Mouse (Mus musculus): ENCODE measurements around the gene Cmss1. TPM values are rescaled to one million over a fixed set of nuclear protein-coding genes. Genes with fewer than 3 reads are reported as not detected.

Gene Cmss1
- polyA plus RNA-seq, 1 experiment from 2014 or later = 36.8 TPM

DNA sequence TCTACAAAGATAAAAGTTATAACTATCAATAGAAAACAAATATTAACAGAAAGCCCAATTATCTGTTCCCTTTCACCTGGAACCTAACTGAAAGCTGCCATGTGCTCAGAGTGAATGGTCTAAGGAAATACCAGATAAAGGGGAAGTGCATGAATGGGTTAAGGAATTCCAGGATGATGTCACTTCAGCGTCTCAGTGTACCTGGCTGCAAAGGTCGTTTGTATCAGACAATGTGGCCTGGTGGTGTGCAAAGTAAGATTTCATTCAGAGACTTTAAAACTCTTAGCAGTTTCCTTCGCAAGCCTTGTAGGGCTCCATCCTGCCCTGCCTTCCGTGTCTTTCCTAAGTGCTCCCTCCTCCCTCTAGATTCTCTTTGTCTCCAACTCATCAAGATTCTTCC is 173.5 kb downstream of the Cmss1 start:
- no peak overlapping the region for H3K9ac ChIP-seq (replicated peaks)
- no peak overlapping the region for H3K27ac ChIP-seq
- WGBS = 80% methylated on average over 4 of the region's 4 CpGs
- H3K27me3 ChIP-seq = no peaks in the 10 kb centered on the region
- H3K4me3 ChIP-seq (replicated peaks) = no peak overlapping the region
- no peak for ATAC-seq
- H3K4me2 ChIP-seq (replicated peaks) = no peak overlapping the region
- H3K4me1 ChIP-seq (replicated peaks) = no peaks in the 10 kb centered on the region
- no peaks in the 10 kb centered on the region for H3K36me3 ChIP-seq
- H3K9me3 ChIP-seq = no peaks in the 10 kb centered on the region

- no peak overlapping the region for H3K4me3 ChIP-seq (replicated peaks)
- no peaks in the 10 kb centered on the region for H3K9me3 ChIP-seq
- no peak for ATAC-seq
- H3K27me3 ChIP-seq = no peaks in the 10 kb centered on the region
- no peak overlapping the region for H3K4me2 ChIP-seq (replicated peaks)
- no peak overlapping the region for H3K27ac ChIP-seq
- no peaks in the 10 kb centered on the region for H3K36me3 ChIP-seq
- H3K9ac ChIP-seq (replicated peaks) = no peak overlapping the region
- WGBS = 96% methylated on average over 3 of the region's 3 CpGs
- H3K4me1 ChIP-seq (replicated peaks) = no peaks in the 10 kb centered on the region
Measured at GRCm38 (mm10) chr16:57431294-57431693, 175.4 kb downstream of the Cmss1 start.

DNA sequence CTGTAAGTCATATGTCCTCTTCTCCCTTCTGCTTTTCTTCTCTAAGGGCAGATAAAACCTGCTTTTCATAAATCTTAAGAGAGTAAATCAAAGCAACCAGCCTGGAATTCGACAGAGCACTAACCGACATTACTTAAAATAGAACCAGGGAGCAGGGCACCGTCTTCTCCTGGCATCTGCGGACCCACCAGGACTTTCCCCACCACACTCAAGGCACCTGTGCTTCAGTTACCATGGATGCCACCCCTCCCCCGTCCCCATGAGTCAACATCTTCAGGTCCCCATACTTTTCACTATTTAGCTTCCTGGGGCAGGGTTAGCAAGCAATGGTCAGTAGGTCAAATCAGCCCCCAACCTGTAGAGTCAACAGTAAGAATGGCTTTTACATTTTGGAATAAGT is 177.7 kb downstream of the Cmss1 start:
- Histone ChIP-seq H3K4me1 (replicated peaks) (no peaks in the 10 kb centered on the region), H3K27me3 (no peaks in the 10 kb centered on the region), H3K27ac (no peak overlapping the region), H3K4me2 (replicated peaks) (no peak overlapping the region), H3K36me3 (no peaks in the 10 kb centered on the region), H3K9me3 (no peaks in the 10 kb centered on the region), H3K9ac (replicated peaks) (no peak overlapping the region), H3K4me3 (replicated peaks) (no peak overlapping the region)
- no peak for ATAC-seq
- 97% methylated on average over 5 of the region's 5 CpGs for WGBS

DNA sequence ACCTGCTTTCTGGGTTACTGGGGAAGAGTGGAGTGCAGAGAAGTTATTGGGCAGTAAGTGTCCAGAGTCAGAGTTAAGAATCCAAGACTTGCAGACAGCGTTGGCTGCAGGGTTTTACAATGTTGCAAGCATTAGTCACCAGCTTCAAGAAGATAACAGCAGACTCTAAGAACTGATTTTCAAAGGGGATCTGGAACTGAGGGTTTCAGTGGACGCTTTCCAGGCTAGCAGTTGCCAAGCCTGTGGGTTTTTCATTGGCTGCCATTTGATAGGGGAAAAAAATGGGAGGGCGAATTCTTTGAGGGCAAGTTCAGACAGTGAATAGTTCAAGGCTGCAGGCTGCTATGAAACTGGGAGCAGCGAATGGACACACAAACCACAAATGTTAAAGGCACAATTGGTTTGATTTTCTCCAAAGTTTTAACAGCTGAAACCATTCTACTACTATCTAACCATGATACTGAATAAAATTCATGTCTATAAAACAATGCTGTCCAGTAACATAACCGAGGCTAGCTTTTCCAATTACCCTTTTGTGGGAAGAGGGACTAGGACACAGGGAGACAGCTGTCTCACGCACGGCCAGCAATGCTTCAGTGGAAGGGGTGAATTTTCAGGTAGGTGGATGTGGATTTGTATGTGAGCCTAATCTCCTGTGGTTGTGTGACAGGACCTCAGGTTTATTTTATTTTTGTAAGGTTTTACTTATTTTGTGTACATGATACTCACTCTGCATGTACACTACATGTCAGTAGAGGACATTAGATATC is 179.0 kb downstream of the Cmss1 start:
- 89% methylated on average over 7 of the region's 7 CpGs for WGBS

DNA sequence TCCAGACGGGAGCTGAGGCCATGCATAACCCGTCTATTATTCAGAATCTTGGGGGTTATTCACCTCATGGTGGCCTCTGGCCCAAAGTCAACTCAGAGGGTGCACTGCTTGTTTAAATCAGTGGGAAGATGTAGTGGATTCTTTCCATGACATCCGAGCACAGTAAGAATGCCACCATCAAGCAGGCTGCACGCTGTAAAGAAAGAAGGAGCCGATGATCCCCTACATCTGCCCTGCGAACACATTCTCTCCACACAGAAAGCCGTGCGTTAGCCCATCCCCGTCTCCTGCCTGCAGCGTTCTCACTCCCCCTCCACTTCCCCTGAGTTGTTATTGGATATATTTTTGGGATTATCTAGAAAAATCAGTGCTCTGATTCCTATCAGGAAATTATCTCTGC is 180.0 kb downstream of the Cmss1 start:
- Histone ChIP-seq H3K4me1 (replicated peaks) (no peaks in the 10 kb centered on the region), H3K36me3 (no peaks in the 10 kb centered on the region), H3K4me2 (replicated peaks) (no peak overlapping the region), H3K27ac (no peak overlapping the region), H3K4me3 (replicated peaks) (no peak overlapping the region), H3K9me3 (no peaks in the 10 kb centered on the region), H3K9ac (replicated peaks) (no peak overlapping the region), H3K27me3 (no peaks in the 10 kb centered on the region)
- no peak for ATAC-seq
- WGBS = 83% methylated on average over 10 of the region's 10 CpGs

More for the DNA sequence above, 179.0 kb downstream of the Cmss1 start:
- Histone ChIP-seq H3K27ac (no peak overlapping the region), H3K4me2 (replicated peaks) (no peak overlapping the region), H3K4me1 (replicated peaks) (no peaks in the 10 kb centered on the region), H3K27me3 (no peaks in the 10 kb centered on the region), H3K9ac (replicated peaks) (no peak overlapping the region), H3K4me3 (replicated peaks) (no peak overlapping the region), H3K9me3 (no peaks in the 10 kb centered on the region), H3K36me3 (no peaks in the 10 kb centered on the region)
- no peak for ATAC-seq

- Histone ChIP-seq H3K4me2 (replicated peaks) (no peak overlapping the region), H3K9ac (replicated peaks) (no peak overlapping the region), H3K27ac (no peak overlapping the region), H3K4me1 (replicated peaks) (no peaks in the 10 kb centered on the region), H3K4me3 (replicated peaks) (no peak overlapping the region), H3K36me3 (no peaks in the 10 kb centered on the region), H3K9me3 (no peaks in the 10 kb centered on the region), H3K27me3 (no peaks in the 10 kb centered on the region)
- ATAC-seq = no peak
- 56% methylated on average over 6 of the region's 6 CpGs for WGBS
Measured at GRCm38 (mm10) chr16:57423001-57423800, 183.5 kb downstream of the Cmss1 start.

- no peaks in the 10 kb centered on the region for H3K27me3 ChIP-seq
- H3K4me3 ChIP-seq (replicated peaks) = no peak overlapping the region
- H3K4me1 ChIP-seq (replicated peaks) = no peaks in the 10 kb centered on the region
- no peaks in the 10 kb centered on the region for H3K36me3 ChIP-seq
- H3K9ac ChIP-seq (replicated peaks) = no peak overlapping the region
- H3K27ac ChIP-seq = no peak overlapping the region
- H3K9me3 ChIP-seq = no peaks in the 10 kb centered on the region
- WGBS = 88% methylated on average over 7 of the region's 7 CpGs
- H3K4me2 ChIP-seq (replicated peaks) = no peak overlapping the region
- ATAC-seq = no peak
Measured at GRCm38 (mm10) chr16:57421680-57422417, 184.8 kb downstream of the Cmss1 start.

DNA sequence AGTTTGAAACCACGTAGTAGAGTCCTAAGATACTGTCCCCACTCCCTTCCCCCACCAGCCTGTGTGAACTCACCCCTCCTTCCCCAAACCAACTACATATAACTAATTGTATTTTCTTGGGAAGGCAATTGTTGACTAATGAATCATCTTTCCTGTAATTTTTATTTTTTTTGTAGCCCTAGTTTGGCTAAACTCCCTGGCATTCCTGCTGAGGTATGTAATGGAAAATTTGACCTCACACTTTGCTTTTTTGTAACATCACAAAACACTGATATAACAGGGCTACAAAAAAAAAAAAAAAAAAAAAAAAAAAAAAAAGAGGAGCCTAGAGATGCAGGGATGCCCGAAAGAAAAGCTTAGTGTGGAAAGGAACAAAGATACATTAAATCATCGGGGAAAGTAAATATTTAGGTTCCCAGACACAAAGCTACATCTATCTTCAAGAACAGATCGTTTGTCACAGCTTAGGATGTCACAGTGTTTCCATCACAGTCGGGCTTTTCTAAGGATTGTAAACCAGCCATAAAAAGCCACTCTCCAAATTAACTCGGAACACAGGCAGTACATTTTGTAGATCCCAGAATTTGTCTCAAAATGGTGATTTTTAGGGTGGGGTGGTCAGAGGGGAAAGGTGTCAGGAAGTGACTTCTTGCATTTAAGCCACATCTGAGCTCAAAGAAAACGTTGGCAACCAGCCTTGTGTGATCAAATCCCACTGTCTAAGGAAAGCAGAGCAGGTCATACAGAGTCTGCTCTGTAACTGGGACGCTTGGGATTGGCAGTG is 185.7 kb downstream of the Cmss1 start:
- H3K4me2 ChIP-seq (replicated peaks) = no peak overlapping the region
- H3K4me3 ChIP-seq (replicated peaks) = no peak overlapping the region
- WGBS = 66% methylated on average over 8 of the region's 8 CpGs
- no peaks in the 10 kb centered on the region for H3K4me1 ChIP-seq (replicated peaks)
- H3K9me3 ChIP-seq = no peaks in the 10 kb centered on the region
- no peaks in the 10 kb centered on the region for H3K27me3 ChIP-seq
- H3K36me3 ChIP-seq = no peaks in the 10 kb centered on the region
- no peak overlapping the region for H3K9ac ChIP-seq (replicated peaks)
- no peak overlapping the region for H3K27ac ChIP-seq
- no peak for ATAC-seq

DNA sequence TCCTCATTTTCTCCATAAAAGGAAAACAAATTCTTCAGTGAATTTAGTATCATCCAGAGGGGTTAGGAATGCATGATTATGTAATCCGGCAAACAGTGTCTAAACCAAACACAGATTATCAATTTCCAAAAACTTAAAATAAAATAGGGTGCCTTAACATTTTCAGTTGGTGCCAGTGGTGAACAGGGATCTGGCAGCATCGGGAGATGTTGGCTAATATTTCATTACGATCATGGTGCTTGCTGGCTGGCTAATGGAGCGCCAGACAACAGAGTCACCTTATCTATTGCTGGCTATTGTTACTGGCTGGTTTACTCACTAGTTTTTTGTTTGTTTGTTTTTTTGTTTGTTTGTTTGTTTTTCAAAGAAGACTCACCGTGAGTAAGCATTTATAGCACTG is 186.8 kb downstream of the Cmss1 start:
- no peak for ATAC-seq
- H3K27ac ChIP-seq = no peak overlapping the region
- no peak overlapping the region for H3K9ac ChIP-seq (replicated peaks)
- H3K27me3 ChIP-seq = no peaks in the 10 kb centered on the region
- no peaks in the 10 kb centered on the region for H3K4me1 ChIP-seq (replicated peaks)
- H3K4me2 ChIP-seq (replicated peaks) = no peak overlapping the region
- H3K36me3 ChIP-seq = no peaks in the 10 kb centered on the region
- WGBS = 92% methylated on average over 5 of the region's 5 CpGs
- H3K9me3 ChIP-seq = no peaks in the 10 kb centered on the region
- no peak overlapping the region for H3K4me3 ChIP-seq (replicated peaks)

DNA sequence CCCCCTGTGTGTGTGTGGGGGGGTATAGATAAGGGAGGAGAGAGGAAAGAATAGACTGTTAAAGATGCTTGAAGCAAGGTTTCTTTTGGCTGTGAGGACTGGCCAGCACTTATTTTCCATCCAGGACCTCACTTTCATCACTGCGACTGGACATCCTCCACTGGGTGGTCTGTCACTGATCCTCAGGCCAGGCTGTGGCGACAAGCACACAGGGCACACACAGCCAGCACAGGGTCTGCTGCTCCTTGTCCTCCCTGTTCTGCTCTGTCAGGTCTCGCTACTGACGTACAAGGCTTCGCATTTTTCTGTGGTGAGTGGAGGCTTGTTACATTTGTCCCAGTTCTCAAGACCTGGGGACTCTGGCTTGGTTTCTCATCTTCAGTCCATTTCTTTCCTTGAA is 187.3 kb downstream of the Cmss1 start:
- no peak overlapping the region for H3K4me3 ChIP-seq (replicated peaks)
- H3K9me3 ChIP-seq = no peaks in the 10 kb centered on the region
- no peak overlapping the region for H3K4me2 ChIP-seq (replicated peaks)
- ATAC-seq = no peak
- no peak overlapping the region for H3K9ac ChIP-seq (replicated peaks)
- no peak overlapping the region for H3K27ac ChIP-seq
- 56% methylated on average over 5 of the region's 5 CpGs for WGBS
- no peaks in the 10 kb centered on the region for H3K36me3 ChIP-seq
- H3K27me3 ChIP-seq = no peaks in the 10 kb centered on the region
- no peaks in the 10 kb centered on the region for H3K4me1 ChIP-seq (replicated peaks)

- H3K4me1 ChIP-seq (replicated peaks) = no peaks in the 10 kb centered on the region
- no peaks in the 10 kb centered on the region for H3K36me3 ChIP-seq
- H3K9ac ChIP-seq (replicated peaks) = no peak overlapping the region
- H3K4me2 ChIP-seq (replicated peaks) = no peak overlapping the region
- 75% methylated on average over 1 of the region's 1 CpGs for WGBS
- no peaks in the 10 kb centered on the region for H3K9me3 ChIP-seq
- no peak for ATAC-seq
- H3K4me3 ChIP-seq (replicated peaks) = no peak overlapping the region
- no peak overlapping the region for H3K27ac ChIP-seq
- H3K27me3 ChIP-seq = no peaks in the 10 kb centered on the region
Measured at GRCm38 (mm10) chr16:57417955-57418354, 188.7 kb downstream of the Cmss1 start.
